Mouse (Mus musculus) ES-Bruce4 (cell line): ENCODE data around the gene Slc9a4.

Source experiments
- CTCF ChIP-seq: IDR thresholded peaks from one replicate; pipeline ENCODE4 v1.8.1; 2011; ENCODE audit warnings: low read depth, low read length
- EP300 ChIP-seq: IDR thresholded peaks from 2 replicates; pipeline ENCODE4 v1.6.1; 2011; ENCODE audit warnings: low read depth, low read length; ENCODE audit not compliant: insufficient read depth
- POLR2A ChIP-seq: IDR thresholded peaks from one replicate; pipeline ENCODE4 v1.8.1; 2011; ENCODE audit warnings: low read length; ENCODE audit not compliant: insufficient read depth

- TF ChIP-seq CTCF: no peak
- no peak for TF ChIP-seq POLR2A
- TF ChIP-seq EP300: no peak
These were observed 388 bp downstream of the Slc9a4 start for GRCm38 (mm10) chr1:40580269-40580668.
